Mouse (Mus musculus) A20 (cell line): ENCODE results near the gene Tmx2.
"Not testable (repeated sequence)": the region's sequence is repeated elsewhere in the genome, so short reads cannot be mapped to it uniquely, and the experiment has no call there.

Source experiments
- DNase-seq: peaks from one replicate; pipeline ENCODE4 v3.0.0-alpha.2; 2011; ENCODE audit warnings: low read depth, low spot score

The Tmx2 gene

DNA sequence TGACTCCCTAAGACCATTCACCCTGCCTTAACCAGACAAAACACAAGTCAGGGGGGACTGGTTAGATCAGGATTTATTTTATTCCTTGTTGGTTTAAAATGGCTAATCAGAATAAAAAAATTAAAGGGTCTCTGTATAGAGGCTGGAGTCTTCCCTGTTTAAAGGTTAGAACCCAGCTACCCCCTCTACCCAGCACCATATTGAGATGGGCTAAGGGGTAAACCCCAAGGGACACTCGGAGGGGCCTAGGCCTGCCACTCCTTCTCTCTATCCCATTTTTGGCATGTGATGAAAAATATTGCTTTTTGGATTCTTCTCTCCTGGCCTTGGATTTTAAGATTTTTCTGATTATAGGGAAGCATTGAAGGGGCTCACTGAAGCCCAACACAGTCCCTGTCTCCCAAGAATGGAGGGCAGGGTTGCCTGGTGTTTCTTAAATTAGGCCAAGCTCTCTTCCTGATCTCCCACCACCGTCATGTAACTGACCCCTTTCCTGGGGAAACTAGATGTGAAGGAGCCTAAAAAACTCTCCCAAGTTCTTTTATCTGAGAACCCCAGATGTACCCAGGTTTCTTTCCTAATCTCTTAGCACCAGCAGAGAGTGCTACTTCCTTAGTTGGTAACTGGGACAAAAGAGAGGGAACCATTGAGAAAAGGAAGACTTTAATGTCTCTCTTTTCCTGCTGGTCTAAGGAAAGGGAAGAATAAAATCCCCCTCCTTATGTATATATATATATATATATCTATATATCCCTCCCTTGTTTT is 9.3 kb upstream of the Tmx2 start:
- DNase-seq: no peak

- DNase-seq: no peak
Observed at GRCm38 (mm10) chr2:84682605-84683183, 3.8 kb upstream of the Tmx2 start.

DNA sequence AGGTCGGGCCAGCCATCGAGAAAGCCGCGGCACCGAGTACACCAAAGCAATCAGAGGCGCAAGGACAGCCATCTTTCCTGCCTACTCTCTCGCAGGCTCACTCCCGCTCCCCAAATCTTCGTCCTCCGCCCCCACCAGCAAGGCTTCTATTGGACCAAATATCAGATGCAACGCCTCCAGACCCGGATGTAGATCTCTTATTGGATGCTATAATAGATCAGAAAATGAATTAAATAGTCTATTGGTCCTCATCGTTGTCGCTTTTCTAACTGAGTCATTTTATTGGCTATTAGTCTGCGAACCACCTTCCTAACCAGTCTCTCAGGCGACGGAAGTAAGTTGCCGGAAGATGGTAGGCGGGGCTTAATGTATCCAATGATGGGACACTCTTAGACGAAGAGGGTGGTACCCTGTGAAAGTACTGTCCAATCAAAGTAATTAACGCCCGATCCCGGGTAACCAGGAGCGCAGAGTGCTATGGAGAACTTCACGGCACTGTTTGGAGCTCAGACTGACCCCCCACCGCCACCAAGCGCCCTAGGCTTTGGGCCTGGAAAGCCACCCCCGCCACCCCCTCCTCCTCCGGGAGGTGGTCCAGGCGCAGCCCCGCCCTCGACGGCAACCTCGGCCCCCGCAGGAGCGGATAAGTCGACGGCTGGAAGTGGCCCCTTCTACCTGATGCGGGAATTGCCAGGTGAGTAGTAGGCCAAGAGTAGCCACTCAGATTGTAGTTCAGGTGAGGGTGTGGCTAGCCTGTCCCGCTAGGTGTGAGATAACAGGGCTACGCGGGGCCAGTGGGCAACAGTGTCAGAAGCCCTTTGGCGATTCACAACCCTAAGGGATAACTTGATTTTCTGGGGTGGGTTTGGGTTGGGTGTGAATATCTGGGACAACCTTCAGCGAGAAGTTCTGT is 716 bp downstream of the Tmx2 start, which contains the start of the genes Gm28635 and Med19:
TSS of gene Gm28635 (minus strand) at position 74 of the 913 bp plus-strand sequence.
TSS of gene Med19 (plus strand) at position 435 of the 913 bp plus-strand sequence.
- peak; percentile 98 for DNase-seq

DNA sequence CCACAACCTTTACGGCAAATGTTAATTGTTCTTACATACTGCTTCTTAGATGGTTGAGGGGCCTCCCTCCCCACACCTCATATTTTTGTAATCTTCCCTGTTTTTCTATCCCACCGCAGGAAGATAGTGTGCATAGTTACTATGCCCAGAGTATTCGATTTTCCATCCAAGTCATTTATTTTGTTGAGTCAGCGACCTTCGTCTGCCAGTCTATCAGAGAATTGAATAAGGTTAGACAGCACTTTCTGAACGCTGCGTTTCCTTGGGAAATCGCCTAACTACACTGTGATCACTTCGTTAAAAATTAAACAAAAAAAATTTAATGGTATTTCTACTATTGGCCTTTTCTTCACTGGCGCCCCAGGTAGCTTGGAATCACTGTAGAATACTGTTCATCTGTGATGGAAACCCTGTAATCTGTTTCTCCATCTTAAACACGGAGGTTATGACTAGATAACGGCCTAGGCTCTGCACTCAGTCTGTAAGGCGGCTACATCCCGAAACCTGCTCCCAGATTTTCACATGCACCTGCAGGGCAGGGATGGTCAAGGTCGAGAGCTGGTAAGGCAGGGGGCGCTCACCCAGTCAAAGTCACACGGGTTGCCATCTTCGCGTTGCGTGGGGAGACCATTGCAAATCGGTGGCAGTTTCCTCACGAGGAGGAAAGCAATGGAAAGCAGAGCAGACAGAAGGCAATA is 1.5 kb downstream of the Tmx2 start:
- no peak for DNase-seq

DNA sequence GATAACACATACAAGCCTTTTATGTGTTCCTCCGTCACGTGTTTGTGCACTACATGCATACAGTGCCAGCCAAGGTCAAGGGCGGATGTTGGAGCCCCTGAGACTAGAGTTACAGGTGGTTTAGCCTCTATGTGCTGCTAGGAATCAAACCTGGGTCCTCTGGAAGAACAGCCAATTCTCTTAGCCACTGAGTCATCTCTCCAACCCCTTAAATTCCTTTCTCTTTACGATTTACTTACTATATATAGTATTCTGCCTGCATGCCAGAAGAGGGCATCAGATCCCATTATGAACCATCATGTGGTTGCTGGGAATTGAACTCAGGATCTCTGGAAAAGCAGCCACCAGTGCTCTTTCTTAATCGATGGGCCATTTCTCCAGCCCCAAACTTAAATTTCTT is 7.4 kb downstream of the Tmx2 start:
- DNase-seq: not testable (repeated sequence)

GRCm38 (mm10) chr2:84670569-84670933 is 8.4 kb downstream of the Tmx2 start, which contains the start of gene Selenoh:
Selenoh (minus strand) TSS chr2:84670770.
- peak; percentile 96 for DNase-seq

GRCm38 (mm10) chr2:84669828-84670568 is 8.9 kb downstream of the Tmx2 start:
- DNase-seq: no peak

DNA sequence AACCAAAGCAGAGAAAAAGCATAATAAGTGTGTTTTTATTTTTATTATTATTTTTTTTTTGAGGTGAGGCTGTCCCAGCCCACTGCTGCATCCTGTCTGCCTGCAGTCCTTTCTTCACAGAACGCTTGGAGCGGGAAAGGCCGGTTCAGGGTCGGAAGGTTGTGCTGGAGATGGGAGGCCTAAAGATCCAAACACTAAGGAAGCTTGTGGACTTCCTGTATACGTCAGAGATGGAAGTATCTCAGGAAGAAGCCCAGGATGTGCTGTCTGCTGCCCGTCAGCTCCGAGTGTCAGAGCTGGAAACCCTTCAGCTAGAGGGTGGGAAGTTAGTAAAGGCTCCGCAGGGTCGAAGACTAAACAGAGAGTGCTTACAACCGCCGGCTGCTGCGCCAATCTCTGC is 12.9 kb downstream of the Tmx2 start:
- no peak for DNase-seq

- peak; percentile 79 for DNase-seq
Observed at GRCm38 (mm10) chr2:84662866-84663265, 16.1 kb downstream of the Tmx2 start.

- peak; percentile 79 for DNase-seq
Observed at GRCm38 (mm10) chr2:84660253-84660652, 18.7 kb downstream of the Tmx2 start.

DNA sequence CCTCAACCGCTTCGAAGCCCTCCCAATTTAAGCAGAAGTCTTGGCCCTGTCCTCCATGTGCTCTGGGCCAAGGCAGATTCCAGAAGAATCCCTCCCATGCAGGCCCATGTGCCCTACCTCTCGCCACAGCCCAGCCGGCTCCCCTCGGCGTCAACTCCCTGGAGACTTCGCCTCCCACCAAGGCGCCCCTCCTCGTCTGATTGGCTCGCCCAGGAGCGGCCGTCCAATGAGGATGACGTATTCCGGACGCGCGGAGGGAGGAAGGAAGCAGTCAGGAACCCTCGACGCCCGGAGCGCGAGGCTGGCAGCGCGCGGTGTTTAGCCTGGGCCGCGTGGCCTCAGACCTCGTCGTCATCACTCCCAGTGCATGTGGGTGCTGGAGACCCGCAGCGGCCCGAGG is 20.1 kb downstream of the Tmx2 start, which contains the start of gene Btbd18:
TSS of gene Btbd18 (plus strand) at position 274 of the 400 bp plus-strand sequence.
- DNase-seq: no peak

GRCm38 (mm10) chr2:84655864-84656263 is 23.1 kb downstream of the Tmx2 start:
- peak; percentile 68 for DNase-seq

DNA sequence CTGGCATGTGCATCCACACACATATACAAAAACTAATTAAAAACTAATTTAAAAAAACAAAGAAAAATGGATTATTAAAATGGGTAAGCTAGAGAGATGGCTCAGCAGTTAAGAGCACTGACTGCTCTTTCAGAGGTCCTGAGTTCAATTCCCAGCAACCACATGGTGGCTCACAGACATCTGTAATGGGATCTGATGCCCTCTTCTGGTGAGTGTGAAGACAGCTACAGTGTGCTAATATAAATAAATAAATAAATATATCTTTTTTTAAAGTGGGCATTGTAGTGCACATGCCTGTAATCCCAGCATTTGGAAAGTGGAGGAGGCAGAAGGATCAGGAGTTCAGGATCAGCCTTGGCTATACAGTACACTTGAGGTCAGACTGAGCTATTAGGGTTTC is 25.6 kb downstream of the Tmx2 start:
- DNase-seq: peak; percentile 28

DNA sequence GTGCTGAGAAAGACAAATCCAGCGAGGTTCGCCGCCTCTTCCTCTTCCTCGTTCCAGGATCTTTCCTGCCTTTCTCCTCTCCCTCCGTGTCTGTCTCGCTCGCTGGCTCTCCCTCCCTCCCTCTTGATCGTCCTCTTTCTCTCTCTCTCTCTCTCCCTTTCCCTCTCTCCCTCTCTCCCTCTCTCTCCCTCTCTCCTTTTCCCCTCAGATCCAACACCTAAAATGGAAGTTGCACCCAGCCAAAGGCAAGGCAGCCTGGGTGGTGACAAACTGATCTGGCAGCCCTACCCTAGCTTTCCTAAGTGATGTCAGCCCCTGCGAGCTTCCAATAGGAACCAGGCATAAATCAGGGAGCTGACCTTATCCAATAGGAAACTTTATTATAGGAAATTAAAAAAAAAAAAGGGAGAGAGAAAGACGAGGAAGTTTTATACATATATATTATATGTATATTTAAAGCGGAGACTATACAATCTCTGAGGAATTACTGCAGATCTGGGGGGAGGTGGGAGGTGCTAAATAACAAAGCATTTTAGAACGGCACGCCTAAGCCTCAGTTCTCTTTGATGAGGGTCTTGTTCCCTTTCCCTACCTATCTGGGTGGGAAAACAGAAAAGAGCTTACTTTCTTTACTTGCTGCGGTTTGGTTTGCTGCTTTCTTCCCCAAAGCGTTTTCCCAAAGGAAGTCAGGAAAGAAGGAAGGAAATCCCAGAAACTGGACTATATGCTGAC is 28.3 kb downstream of the Tmx2 start, which contains the start of gene Ctnnd1:
TSS of gene Ctnnd1 (minus strand) at position 302 of the 732 bp plus-strand sequence.
- DNase-seq: no peak

DNA sequence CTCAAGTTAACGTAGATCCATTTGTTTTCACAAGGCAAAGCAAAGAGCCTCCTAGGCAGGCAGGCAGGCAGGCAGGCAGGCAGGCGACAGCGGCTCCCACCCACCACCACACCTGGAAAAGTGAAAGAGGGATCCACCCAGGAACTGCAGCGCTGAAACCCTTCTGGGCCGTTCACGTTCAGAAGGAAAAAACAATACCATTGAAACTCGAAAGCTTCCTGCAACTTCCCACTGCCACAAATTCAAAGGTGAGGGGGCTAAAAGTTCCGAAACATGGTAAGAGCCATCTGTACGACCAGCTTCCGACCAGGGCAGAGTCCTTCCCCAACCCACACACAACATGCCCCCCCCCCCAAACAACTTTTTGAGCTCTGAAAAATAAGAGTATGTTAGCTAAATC is 29.3 kb downstream of the Tmx2 start:
- no peak for DNase-seq

DNA sequence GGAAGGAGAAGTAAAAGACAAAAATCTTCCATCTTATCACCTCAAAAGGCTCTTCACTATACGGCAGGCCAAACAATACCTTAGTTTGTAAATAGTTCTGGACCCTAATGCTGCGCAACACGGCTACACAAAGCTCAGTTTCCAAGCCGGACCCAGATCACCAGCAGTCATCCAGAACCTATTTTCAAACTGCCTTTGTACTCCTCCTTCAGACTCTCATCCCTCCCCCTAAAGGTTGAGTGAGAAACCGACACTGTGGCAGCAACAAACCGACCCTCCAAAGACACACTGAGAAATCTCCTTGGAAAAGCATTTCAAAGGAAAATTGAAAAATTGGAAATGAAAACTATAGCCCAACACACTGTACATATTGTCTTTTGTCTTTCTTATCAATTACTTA is 30.6 kb downstream of the Tmx2 start:
- no peak for DNase-seq

GRCm38 (mm10) chr2:84647051-84647568 is 31.8 kb downstream of the Tmx2 start:
- no peak for DNase-seq

GRCm38 (mm10) chr2:84646138-84646537 is 32.8 kb downstream of the Tmx2 start:
- no peak for DNase-seq

- DNase-seq: no peak
Observed at GRCm38 (mm10) chr2:84640833-84641232, 38.1 kb downstream of the Tmx2 start.
